Comparison of ENCODE assay signal across 8 mouse cellular contexts in the genomic region with DNA sequence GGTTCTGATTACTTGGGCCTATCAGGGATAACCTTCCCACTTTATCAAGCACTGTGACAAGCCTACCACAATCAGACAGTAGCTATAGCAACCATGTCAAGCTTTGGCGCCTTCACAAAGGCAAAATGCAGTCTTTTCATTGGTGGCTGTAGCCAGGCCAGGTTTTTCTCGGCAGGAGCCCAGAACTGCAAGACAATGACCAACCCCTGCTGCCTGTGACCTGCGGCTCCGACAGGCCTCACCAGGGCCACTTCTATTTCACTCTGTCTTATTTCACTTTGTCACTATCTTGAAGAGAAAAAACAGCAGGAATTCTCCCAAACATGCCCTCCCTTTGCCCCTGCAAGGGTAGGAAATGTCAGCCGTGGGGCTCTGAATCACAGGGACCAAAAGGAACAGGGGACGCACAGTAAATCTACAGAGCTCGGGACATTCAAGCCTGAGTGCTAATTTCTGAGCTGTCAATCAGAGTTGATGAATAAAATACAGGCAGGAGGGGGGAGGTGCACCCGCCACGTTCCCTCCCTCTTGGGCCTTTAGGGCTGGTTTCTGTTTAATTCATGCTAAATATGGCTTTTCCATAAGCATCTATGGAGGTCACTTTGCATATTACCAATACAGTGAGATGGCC.
DNase-seq lines count a peak whose midpoint lies in the region; ATAC-seq lines count a peak whose summit lies in the region.

No protein-coding gene starts in this region.

- no peak overlapping the region for H3K4me3 ChIP-seq in forebrain, embryonic 13.5 days
- H3K4me3 ChIP-seq in limb, embryonic 12.5 days (replicated peaks): no peak overlapping the region

- H3K9ac ChIP-seq in forebrain, embryonic 13.5 days: peak overlapping the region; percentile 1; the same call in 1 of the 2 replicates
- H3K9ac ChIP-seq in limb, embryonic 12.5 days (replicated peaks): no peak overlapping the region

- peak overlapping the region; percentile 89 for H3K27ac ChIP-seq in forebrain, embryonic 13.5 days
- no peak overlapping the region for H3K27ac ChIP-seq in limb, embryonic 12.5 days

- no peaks in the 10 kb centered on the region for H3K36me3 ChIP-seq in forebrain, embryonic 13.5 days (ENCODE audit: poor library complexity, severe bottlenecking)
- no peaks in the 10 kb centered on the region for H3K36me3 ChIP-seq in limb, embryonic 12.5 days

- 1% methylated on average over 9 of the region's 9 CpGs for WGBS in forebrain, embryonic 13.5 days
- WGBS in limb, embryonic 12.5 days: 12% methylated on average over 9 of the region's 9 CpGs

- intact Hi-C loops in left cerebral cortex, postnatal 14 days (cut with DNase I): no loop called here

- no peaks in the 10 kb centered on the region for H3K27me3 ChIP-seq in forebrain, embryonic 13.5 days
- no peaks in the 10 kb centered on the region for H3K27me3 ChIP-seq in limb, embryonic 12.5 days

- DNase-seq in left cerebral cortex, postnatal 14 days (ENCODE audit: low spot score in 2 of 2): peak; percentile 18 to 28
- DNase-seq in left cerebral cortex, adult 18-20 months (ENCODE audit: low spot score in 2 of 2): no peak
- DNase-seq in cerebellum, postnatal 10 days: peak; percentile 78 to 82
- DNase-seq in gastrocnemius, postnatal 4 days (ENCODE audit: low spot score in 2 of 2): no peak
- no peak for DNase-seq in testis, postnatal 14 days (ENCODE audit: low spot score)
- no peak for DNase-seq in urinary bladder, postnatal 25 days (ENCODE audit: low spot score)

- peak overlapping the region; percentile 50 for H3K4me2 ChIP-seq in forebrain, embryonic 13.5 days
- H3K4me2 ChIP-seq in limb, embryonic 12.5 days: 0 out of 2 replicates have a peak overlapping the region, but pooled peaks have one; percentile 2

- peak; percentile 95 for ATAC-seq in forebrain, embryonic 13.5 days
- no peak for ATAC-seq in limb, embryonic 12.5 days (ENCODE audit: insufficient number of reproducible peaks, insufficient read depth, low FRiP score, low TSS enrichment, low read depth)

- H3K9me3 ChIP-seq in forebrain, embryonic 13.5 days (replicated peaks): no peaks in the 10 kb centered on the region
- no peaks in the 10 kb centered on the region for H3K9me3 ChIP-seq in limb, embryonic 12.5 days

- peaks cover 37% of the 10 kb centered on the region for H3K4me1 ChIP-seq in forebrain, embryonic 13.5 days
- H3K4me1 ChIP-seq in limb, embryonic 12.5 days (replicated peaks): peaks cover 15% of the 10 kb centered on the region

Comparison
In these comparisons a context has a peak if more than half of its experiments do, and no peak if none do; other contexts are left out.
1. DNase-seq: peak in left cerebral cortex, postnatal 14 days (2 of 2) and cerebellum, postnatal 10 days (2 of 2); none in left cerebral cortex, adult 18-20 months (0 of 2), gastrocnemius, postnatal 4 days (0 of 2), testis, postnatal 14 days (single experiment) and urinary bladder, postnatal 25 days (single experiment).